Mouse (Mus musculus) heart, postnatal 36 days (tissue): ENCODE data around the gene Agpat1. TPM values are rescaled to one million over a fixed set of nuclear protein-coding genes. Genes with fewer than 3 reads are reported as not detected.

ENCODE experiments used
- DNase-seq, 2 experiments: peaks; one replicate each; pipeline ENCODE4 v3.0.0; 2021 to 2022
- intact Hi-C: fragments of 180-260 bp; cut with DNase I; formaldehyde crosslinking; loops from one replicate; pipeline ENCODE4 v1.15.1; 2025
- total RNA-seq, 2 experiments: library from RNA; stranded (reverse); gene quantifications; 2 replicates each; pipeline ENCODE4 v1.2.3; 2021

Gene Agpat1
- total RNA-seq, 2 experiments from 2014 or later, result 61.2 to 70.5 TPM

DNA sequence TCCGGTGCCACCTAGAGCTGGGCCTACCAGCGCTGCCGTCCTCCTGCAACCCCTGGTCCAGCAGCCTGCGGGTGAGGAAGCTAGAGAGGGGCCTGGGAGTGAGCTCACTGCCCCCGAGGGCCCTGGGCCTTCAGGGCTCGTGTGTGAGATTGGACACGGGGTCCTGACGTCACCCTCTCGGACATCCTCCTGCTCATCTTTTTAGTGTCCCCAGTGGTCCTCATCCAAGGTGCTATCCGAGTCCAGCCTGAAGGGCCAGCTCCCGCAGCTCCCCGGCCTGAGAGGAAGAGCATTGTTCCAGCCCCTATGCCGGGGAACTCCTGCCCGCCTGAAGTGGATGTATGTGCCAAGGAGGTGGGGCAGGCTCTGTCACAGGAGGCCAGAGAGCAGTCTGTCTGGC, 46.7 kb downstream of the Agpat1 start:
- DNase-seq, result no peak
- intact Hi-C loops, result loop anchor here (5.0 kb wide), 1 partner anchor 162 kb away; no protein-coding TSS in a partner anchor

DNA sequence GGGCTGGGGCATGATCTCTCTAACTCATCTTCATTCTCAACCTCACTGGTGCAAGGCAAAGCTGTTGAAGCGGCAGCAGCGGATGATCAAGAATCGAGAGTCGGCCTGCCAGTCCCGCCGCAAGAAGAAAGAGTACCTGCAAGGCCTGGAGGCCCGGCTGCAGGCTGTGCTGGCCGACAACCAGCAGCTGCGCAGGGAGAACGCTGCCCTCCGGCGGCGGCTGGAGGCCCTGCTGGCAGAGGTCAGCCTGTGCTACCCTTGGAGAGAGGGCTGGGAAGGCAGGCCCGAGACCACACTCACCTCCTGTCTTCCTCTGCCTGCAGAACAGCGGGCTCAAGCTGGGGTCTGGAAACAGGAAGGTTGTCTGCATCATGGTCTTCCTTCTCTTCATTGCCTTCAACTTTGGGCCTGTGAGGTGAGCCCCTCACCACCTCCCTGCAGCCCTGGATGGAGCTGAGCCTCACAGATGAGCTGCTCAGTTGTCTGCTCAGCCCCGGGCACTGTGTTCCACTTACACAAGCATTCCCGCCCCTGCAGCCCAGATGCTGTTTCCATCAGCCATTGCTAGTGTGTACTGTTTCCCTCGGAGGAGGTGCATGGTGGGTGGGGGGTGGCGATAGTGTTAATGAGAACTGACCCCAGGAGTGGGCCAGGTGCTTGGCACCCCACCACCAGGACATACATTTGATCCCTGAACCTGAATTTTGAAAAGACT, 47.6 kb downstream of the Agpat1 start:
- intact Hi-C loops, result loop anchor here (5.0 kb wide), 1 partner anchor 161 kb away; no protein-coding TSS in a partner anchor
- DNase-seq, result no peak

DNA sequence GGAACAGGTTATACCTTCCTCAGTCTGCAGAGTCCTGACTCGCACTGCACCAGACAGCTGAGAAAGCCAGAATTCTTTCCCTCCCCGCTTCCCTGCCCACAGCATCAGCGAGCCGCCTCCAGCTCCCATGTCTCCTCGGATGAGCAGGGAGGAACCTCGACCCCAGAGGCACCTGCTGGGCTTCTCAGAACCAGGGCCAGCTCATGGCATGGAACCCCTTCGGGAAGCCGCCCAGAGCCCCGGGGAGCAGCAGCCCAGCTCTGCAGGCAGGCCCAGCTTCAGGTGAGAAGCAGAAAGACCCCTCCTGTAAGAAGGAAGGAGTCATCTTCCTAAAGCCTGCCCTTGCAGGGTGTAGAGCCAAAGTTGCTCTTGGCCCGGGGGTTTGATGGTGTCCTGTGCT, 48.5 kb downstream of the Agpat1 start:
- intact Hi-C loops, result loop anchor here (5.0 kb wide), 1 partner anchor 160 kb away; no protein-coding TSS in a partner anchor
- no peak for DNase-seq

DNA sequence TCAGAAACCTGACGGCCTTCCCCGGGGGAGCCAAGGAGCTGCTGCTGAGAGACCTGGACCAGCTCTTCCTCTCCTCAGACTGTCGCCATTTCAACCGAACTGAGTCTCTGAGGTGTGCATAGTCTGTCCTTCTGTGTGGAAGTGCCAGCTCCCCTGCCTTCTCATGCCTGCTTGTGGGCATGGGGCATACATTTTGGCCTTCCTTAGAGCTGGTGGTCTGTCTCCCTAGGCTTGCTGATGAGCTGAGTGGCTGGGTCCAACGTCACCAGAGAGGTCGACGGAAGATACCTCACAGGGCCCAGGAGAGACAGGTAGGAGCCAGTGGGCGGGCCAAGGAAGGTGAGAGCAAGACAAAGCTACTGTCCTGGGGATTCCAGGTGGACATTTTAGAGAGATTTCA, 48.9 kb downstream of the Agpat1 start:
- DNase-seq, result no peak
- intact Hi-C loops, result loop anchor here (5.0 kb wide), 1 partner anchor 159 kb away; no protein-coding TSS in a partner anchor

GRCm38 (mm10) chr17:34653746-34654285, 49.8 kb downstream of the Agpat1 start:
- intact Hi-C loops, result loop anchor here (1.0 to 5.0 kb wide), 2 partner anchors 59 to 158 kb away; no protein-coding TSS in a partner anchor

DNA sequence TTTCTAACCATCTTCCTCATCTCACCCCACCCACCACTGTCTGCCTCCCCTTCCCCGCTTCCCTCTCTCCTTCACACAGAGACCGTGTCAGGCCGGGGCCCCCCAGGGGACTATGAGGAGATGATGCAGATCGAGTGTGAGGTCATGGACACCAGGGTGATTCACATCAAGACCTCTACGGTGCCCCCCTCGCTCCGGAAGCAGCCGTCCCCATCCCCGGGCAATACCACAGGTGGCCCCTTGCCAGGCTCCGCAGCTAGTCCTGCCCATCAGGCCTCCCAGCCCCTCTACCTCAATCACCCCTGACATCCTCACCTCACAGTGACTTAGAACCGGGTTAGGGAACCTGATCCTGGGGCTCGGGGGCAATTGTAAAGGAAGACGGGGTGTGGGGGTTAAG, 50.3 kb downstream of the Agpat1 start:
- intact Hi-C loops, result loop anchor here (1.0 to 5.0 kb wide), 2 partner anchors 59 to 158 kb away; no protein-coding TSS in a partner anchor
- no peak for DNase-seq

More at GRCm38 (mm10) chr17:34653746-34654285, 49.8 kb downstream of the Agpat1 start:
- DNase-seq, result peak; percentile 74 to 79

- intact Hi-C loops, result loop anchor here (1.0 to 5.0 kb wide), 2 partner anchors 26 to 182 kb away; partner anchors contain the start of genes Dxo and Stk19
- DNase-seq, result peak in 1 of 2 experiments; percentile 71
Observed at GRCm38 (mm10) chr17:34655160-34655559, 51.1 kb downstream of the Agpat1 start.

- peak; percentile 89 to 92 for DNase-seq
- intact Hi-C loops, result loop anchor here (1.0 to 5.0 kb wide), 2 partner anchors 26 to 182 kb away; partner anchors contain the start of genes Dxo and Stk19
Observed at GRCm38 (mm10) chr17:34655581-34655991, 51.5 kb downstream of the Agpat1 start.

DNA sequence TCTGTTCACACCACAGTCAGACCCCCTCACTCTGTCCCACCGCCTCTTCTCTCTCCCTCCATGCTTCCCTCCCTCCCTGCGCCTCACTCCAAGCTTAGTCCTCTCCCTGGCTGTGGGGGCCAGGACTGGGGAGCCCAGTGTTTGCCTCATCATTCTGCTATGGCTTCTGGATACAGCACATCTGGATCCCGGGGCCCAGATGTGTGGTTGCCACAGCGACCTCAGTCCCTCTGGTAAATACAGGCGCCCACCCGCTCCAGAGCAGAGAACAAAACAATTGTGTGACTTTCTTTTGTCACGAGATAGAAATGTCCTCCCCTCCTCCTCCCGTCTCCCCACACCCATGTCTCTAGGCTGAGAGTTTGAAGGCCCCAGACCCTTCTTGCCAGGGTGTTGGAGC, 52.6 kb downstream of the Agpat1 start:
- peak in 1 of 2 experiments; percentile 54 for DNase-seq
- intact Hi-C loops, result loop anchor here (5.0 kb wide), 1 partner anchor 181 kb away; the partner anchor contains the start of genes Dxo and Stk19

DNA sequence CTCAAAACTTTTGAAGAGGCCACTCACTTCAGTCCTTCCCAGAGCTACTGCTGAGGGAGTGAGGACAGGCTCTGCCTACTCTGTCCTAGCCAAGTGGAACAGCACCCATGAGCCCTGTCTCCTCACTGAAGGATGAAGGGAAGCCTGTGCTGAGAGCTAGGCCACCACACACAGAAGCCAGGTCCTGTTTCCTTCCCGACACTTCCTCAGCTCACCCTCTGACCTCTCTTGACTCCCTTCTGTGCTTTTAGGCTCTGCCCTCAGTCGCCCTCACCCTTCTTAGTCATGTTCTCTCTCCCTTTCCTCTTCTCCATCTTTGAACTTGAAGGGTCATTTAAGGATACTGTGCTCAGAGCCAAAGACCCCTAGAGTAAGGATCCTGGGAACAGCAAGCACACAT, 53.2 kb downstream of the Agpat1 start:
- no peak for DNase-seq
- intact Hi-C loops, result loop anchor here (5.0 kb wide), 1 partner anchor 180 kb away; the partner anchor contains the start of genes Dxo and Stk19

DNA sequence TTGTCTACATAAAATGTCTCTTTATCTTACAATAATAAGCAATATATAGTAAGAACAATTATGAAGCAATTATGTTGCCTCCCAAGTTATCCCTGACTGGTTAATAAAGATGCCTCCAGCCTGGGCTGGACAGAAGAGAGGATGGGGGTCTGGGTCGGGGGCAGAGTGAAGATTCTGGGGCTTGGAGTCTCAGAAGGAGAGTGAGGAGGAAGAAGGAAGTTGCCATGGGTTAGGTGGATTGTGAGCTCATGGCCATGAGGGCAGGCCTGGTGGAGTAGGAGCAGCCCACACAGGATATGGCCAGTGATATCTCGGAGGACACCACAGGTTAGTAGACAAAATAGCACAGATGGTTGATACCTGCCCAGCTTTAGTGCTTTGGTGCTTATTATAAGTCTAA, 54.1 kb downstream of the Agpat1 start:
- intact Hi-C loops, result loop anchor here (5.0 kb wide), 1 partner anchor 179 kb away; the partner anchor contains the start of genes Dxo and Stk19
- DNase-seq, result no peak

DNA sequence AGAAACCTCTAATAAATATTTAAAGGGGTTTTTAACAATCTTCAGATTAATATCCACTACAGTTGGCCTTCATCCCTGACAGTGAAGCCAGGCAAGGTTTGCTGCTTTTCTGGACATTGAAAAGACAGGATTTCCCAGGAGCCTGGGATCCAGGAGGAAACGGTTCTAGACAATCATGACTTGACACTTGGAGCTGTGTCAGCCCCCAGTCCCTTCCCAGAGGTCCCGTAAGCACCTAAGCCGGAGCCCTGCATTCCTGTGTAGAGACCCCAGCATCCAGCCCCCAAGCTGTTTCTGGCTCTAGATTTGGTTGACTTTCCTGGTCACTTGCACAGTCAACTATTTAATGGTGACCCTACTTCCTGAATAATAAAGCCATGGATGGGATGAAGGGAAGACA, 54.5 kb downstream of the Agpat1 start:
- intact Hi-C loops, result loop anchor here (5.0 kb wide), 1 partner anchor 179 kb away; the partner anchor contains the start of genes Dxo and Stk19
- no peak for DNase-seq

- DNase-seq, result no peak
- intact Hi-C loops, result loop anchor here (5.0 kb wide), 1 partner anchor 178 kb away; the partner anchor contains the start of genes Dxo and Stk19
Observed at GRCm38 (mm10) chr17:34659181-34659896, 55.3 kb downstream of the Agpat1 start.

- no peak for DNase-seq
- intact Hi-C loops, result loop anchor here (5.0 kb wide), 1 partner anchor 177 kb away; the partner anchor contains the start of genes Dxo and Stk19
Observed at GRCm38 (mm10) chr17:34659897-34660214, 55.8 kb downstream of the Agpat1 start.

DNA sequence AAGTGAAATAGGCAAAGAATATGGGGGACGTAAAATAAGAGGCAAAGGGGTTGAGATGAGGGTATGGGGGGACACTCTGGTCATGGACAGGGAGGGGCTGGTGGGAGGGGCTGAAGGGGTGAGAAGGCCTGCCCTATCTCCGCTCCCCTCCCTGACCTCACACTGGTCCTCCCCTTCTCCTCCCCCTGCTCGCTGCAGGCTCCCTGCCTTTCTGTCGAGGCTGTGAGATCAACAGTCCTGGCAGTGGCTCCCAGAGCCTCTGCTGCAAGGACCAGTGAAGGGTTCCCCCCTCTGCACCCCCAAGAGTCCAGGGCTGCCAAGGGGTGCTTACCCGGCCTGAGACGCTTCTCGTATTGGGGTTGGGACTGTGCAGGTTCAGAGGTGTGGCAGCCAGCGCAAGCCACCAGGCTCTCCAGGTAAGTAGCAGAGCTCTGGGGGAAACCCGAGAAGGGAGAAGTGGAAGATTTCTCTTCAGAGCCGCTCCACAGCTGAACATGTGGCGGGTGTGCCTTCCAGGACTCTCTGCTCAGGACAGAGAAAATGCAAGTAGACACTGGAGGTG, 56.3 kb downstream of the Agpat1 start:
- intact Hi-C loops, result no loop called here

DNA sequence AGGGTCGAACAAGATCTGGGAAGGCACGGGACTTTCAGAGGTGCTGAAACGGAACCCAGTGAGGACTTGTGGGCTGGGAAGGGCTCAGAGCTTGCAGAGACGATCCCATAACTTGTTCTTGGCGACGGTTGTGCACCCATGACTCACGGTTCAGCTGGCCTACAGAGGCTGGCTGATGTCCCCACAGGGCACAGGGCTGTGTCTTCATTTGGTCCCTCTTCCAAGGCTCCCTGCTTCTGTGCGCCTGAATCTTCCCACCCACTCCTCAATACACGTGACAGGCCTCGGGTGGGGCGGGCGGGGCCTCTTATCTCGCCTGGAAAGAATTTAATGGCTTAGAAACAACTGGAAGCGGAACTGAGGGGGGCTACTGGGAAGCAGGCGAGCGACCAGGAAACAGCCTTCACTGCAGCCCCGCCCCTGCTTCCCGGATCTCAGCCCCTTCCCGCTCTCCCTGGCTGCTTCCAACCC, 57.1 kb downstream of the Agpat1 start:
- intact Hi-C loops, result no loop called here
- DNase-seq, result peak; percentile 68 to 75

More for the DNA sequence above, 56.3 kb downstream of the Agpat1 start:
- DNase-seq, result peak in 1 of 2 experiments; percentile 53

DNA sequence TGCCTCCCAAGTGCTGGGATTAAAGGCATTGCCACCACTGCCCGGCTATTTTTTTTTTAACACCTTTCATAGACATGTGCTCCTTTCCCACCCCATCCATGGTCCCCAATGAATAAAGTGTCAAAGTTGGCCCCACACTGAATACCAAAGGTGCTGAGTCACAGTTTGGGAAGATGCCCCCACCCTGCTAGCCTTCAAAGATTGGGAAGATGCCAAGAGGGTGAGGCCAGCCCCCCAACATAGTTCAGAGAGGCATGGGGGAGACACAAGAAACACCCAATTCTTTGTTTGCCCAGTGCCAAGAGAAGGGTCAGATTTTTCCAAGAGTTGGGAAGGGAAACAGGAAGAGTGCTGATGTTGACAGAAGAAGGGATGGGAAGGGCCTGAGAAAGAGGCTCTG, 58.4 kb downstream of the Agpat1 start:
- intact Hi-C loops, result no loop called here
- no peak for DNase-seq

DNA sequence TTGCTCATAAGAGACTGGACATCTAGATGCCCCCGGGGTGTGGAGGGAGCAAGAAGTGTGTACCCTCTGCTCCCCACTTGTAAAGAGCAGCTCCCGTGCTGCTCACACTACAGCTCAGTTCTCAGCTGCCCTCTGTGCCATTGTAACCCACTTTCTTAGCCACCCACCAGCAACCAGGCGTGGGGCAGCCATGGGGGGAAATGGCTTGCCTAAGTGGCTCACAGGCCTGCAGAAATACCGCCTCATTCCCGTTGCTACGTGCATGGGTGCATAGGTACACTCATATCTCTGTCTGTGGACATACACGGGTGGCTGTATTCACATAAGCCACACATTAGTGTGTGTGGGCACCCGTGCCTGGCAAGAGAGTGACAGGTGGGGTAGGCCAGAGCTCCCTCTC, 58.9 kb downstream of the Agpat1 start:
- intact Hi-C loops, result no loop called here
- no peak for DNase-seq
